Mouse (Mus musculus) liver, embryonic 14.5 days (tissue): ENCODE data around the gene Prss45.

Experiments used
- CTCF ChIP-seq: IDR thresholded peaks from 2 replicates; pipeline ENCODE4 v1.5.1; 2016; ENCODE audit warnings: antibody characterized with exemption, low read depth, control low read depth
- EP300 ChIP-seq: IDR thresholded peaks from 2 replicates; pipeline ENCODE4 v1.6.1; 2016; ENCODE audit warnings: antibody characterized with exemption, low read depth

DNA sequence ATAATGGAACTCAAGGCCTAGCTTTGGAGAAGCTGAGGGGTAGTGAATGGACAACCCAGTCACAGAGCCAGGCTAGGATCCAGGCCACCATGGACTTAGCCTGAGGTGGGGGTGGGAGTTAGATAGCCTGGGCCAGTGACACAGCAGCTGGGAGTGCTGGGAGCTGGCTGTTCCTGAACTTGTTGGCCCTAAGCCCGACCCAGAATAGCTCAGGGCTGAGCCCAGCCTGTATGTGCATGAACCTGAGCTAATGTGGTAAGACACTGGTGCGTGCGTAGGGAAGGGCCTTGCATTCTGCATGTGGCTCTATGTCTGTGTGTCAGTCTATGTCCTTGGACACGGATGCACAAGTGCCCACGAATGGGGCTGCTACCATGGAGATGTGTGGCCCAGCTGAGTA, 43.5 kb downstream of the Prss45 start:
- TF ChIP-seq CTCF (no peak), EP300 (no peak)
